Mouse (Mus musculus) spleen, embryonic (tissue): ENCODE measurements at regions not wholly inside any gene's neighbourhood (a gene's known extent, or its start where the extent isn't known, plus 50 kb on each side); places are given as distances from the start of the nearest gene placed in this dataset.

Source experiments
- CTCF ChIA-PET: fragments of 350-600 bp; sonication (Branson Sonifier 250); formaldehyde crosslinking; loops from one replicate; lab custom pipeline; 2022; lab: Charles Lee

DNA sequence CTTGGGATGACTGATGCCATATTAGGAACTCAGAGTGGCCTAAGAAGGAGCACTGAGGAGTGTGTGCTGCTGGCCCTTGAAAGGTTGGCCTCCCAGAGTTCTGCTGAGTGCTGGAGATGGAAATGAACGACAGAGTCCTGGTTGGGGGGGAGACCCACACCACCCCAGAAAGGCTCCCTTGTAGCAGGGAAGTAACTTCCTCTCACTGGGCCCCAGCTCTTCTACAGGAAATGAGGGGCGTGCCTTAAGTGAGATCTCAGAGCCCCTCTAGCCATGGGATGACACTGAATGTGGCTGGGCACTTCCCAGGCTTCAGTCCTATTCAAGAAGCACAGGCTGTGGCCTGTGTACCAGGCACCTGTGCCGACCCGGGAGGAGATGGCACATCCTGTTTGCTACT lies 232.0 kb downstream of the Rplp1 start:
- CTCF ChIA-PET: interaction anchor here (0.6 to 0.8 kb wide), 2 partner anchors 26 to 308 kb away, joined by 5 to 15 read pairs; no protein-coding TSS in a partner anchor

DNA sequence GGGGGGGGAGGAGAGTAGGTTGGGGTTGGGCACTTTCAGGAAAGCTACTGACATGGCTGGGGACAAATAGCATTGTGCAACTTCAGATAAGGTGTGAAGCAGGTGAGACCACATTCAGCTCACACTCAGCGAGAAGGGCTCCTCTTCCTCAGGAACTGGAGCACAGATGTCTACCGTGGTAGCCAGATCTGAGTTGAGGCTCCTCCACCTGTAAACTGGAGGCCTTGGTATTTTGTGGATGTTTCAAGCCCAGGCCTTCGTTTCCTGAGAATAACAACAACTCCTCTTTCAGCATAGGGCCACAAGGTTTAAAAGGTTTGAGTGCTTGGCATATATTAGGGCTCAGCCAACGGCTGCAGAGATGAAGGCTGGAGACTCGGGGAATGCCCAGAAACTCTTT lies 232.9 kb downstream of the Rplp1 start:
- CTCF ChIA-PET: interaction anchor here (0.6 kb wide), 1 partner anchor 314 kb away, joined by 3 read pairs; no protein-coding TSS in a partner anchor

- CTCF ChIA-PET: interaction anchor here (0.6 kb wide), 1 partner anchor 313 kb away, joined by 3 read pairs; no protein-coding TSS in a partner anchor
These were observed 233.4 kb downstream of the Rplp1 start for GRCm38 (mm10) chr9:61680911-61681311.

GRCm38 (mm10) chr9:61679686-61680085 lies 234.7 kb downstream of the Rplp1 start:
- CTCF ChIA-PET: interaction anchor here (0.7 kb wide), 2 partner anchors 17 to 505 kb away, joined by 3 to 6 read pairs; no protein-coding TSS in a partner anchor

DNA sequence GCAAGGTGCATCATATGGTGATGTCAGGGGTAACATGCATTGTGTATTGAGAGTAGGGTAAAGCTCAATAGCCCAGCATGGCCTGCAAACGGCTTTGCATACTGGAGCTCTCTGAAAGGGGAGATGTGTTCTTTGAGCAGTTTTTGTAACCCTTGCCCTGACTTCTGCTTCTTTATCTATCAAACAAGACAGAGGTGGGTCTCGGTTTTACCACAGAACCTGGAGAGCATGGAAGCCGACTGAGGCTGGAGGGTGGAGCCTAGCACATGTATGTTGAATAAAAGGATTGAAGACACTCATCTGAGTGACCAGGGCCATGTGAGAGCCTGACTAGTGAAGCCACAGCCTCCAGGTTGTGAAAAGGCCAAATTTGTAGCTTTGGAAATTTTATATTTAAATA lies 236.7 kb downstream of the Rplp1 start:
- CTCF ChIA-PET: interaction anchor here (0.8 to 1.2 kb wide), 2 partner anchors 9 to 17 kb away, joined by 4 to 7 read pairs; no protein-coding TSS in a partner anchor

DNA sequence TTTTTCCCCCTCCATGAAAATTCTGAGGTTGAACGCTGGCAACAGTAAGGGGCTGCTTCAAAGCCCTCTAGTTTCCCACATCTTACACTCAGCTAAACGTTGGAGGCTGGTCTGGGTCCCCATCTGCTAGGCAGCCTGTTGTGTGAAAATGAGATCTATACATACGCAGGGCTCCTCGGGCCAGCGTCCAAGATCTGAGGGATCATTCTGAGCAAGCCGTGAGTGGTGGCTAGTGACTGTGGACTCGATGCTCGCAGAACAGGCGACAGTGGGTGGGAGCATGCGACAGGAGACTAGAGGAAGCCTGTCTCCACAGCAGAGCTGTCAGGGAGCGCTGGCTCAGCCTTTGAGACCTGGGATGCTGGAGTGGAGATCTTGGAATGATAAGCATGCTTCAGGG lies 237.3 kb downstream of the Rplp1 start:
- CTCF ChIA-PET: interaction anchor here (0.8 kb wide), 1 partner anchor 17 kb away, joined by 7 read pairs; no protein-coding TSS in a partner anchor

- CTCF ChIA-PET: no interaction called here
These were observed 239.0 kb downstream of the Rplp1 start for GRCm38 (mm10) chr9:61675366-61675765.

DNA sequence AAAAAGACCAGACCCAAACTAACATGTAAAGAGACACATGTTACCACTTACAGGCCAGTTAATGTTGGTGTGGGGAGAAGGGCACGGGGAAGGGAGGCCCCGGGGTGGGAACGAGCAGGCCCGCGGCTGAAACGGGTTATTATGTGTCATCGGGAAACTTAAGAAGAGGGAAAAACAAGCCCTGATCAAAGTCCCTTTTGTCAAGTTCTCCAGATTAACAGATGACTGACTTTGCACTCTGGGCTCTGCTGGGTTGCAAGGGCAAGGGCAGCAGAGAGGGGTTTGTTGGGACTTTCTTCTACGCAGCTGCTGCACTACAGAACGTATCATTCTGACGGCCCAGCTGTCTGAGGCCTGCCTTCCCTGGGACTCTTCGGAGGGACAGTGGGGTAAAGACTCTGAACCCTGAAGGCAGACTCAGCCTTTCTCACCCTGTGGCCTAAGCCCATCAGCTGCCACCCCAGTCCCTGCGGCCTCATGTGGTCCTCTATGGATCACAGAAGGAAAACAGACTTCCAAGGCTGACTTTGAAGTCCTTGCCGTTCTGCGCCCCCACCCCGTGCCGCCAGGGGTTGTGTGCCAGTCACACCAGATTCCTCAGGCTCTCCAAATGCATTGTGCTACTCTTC lies 240.7 kb downstream of the Rplp1 start:
- CTCF ChIA-PET: interaction anchor here (0.6 kb wide), 1 partner anchor 42 kb away, joined by 14 read pairs; no protein-coding TSS in a partner anchor

GRCm38 (mm10) chr9:61670986-61671385 lies 243.4 kb downstream of the Rplp1 start:
- CTCF ChIA-PET: interaction anchor here (0.8 kb wide), 1 partner anchor 16 kb away, joined by 4 read pairs; no protein-coding TSS in a partner anchor

GRCm38 (mm10) chr9:61669729-61670520 lies 244.4 kb downstream of the Rplp1 start:
- CTCF ChIA-PET: interaction anchor here (0.6 kb wide), 1 partner anchor 8 kb away, joined by 10 read pairs; no protein-coding TSS in a partner anchor

- CTCF ChIA-PET: interaction anchor here (1.6 to 1.7 kb wide), 2 partner anchors 10 to 18 kb away, joined by 4 read pairs; no protein-coding TSS in a partner anchor
These were observed 245.6 kb downstream of the Rplp1 start for GRCm38 (mm10) chr9:61668723-61669122.

- CTCF ChIA-PET: interaction anchor here (0.7 to 1.7 kb wide), 5 partner anchors 10 to 316 kb away, joined by 4 to 6 read pairs (median 4); no protein-coding TSS in a partner anchor
These were observed 246.1 kb downstream of the Rplp1 start for GRCm38 (mm10) chr9:61668157-61668697.

GRCm38 (mm10) chr9:61667453-61668074 lies 246.8 kb downstream of the Rplp1 start:
- CTCF ChIA-PET: interaction anchor here (0.7 to 1.7 kb wide), 5 partner anchors 11 to 316 kb away, joined by 4 to 6 read pairs (median 4); no protein-coding TSS in a partner anchor

DNA sequence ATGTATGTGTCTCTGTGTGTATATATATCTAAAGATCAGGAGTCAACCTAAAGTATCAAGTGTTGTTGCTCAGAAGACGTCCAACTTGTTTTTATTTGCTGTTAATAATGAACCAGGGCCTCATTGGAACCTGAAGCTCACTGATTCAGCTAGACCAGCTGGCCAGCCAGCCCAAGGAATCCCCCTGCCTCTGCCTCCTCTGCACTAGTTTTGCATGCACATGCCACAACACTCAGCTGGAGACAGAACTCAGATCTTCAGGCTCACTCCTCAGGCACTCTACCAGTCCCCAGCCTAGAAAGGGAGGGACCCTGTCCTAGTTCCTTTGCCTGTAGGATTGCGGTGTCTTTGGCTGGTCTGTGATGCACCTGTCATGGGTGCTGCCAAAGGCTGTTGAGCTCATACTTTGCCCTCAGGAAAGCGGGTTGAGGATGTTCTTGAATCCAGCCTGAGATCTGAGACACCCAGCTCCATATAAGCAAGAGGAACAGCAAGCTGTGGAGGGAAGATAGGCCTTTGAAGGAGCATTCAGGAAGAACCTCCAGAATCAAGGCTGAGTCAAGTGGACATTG lies 247.5 kb downstream of the Rplp1 start:
- CTCF ChIA-PET: interaction anchor here (1.6 kb wide), 1 partner anchor 19 kb away, joined by 4 read pairs; no protein-coding TSS in a partner anchor

GRCm38 (mm10) chr9:61666118-61666517 lies 248.2 kb downstream of the Rplp1 start:
- CTCF ChIA-PET: interaction anchor here (0.6 kb wide), 1 partner anchor 32 kb away, joined by 13 read pairs; no protein-coding TSS in a partner anchor

DNA sequence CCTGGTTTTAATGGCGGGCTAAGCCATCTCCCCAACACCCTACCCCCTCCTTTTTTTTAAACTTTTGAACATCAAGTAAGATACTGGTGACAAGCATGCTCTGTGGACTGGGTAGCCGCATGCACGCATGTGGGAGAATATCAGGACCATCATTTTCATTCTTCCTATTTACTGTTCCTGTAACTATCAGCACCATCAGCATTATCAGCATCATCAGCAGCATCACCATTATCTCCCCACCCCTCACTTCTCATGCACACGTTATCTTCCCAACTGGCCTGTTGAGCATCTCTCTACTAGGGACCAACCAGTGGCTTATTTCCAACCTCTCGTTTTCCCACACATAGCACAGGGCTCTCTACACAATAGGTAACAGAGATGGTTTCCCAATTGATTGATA lies 249.1 kb downstream of the Rplp1 start:
- CTCF ChIA-PET: no interaction called here

DNA sequence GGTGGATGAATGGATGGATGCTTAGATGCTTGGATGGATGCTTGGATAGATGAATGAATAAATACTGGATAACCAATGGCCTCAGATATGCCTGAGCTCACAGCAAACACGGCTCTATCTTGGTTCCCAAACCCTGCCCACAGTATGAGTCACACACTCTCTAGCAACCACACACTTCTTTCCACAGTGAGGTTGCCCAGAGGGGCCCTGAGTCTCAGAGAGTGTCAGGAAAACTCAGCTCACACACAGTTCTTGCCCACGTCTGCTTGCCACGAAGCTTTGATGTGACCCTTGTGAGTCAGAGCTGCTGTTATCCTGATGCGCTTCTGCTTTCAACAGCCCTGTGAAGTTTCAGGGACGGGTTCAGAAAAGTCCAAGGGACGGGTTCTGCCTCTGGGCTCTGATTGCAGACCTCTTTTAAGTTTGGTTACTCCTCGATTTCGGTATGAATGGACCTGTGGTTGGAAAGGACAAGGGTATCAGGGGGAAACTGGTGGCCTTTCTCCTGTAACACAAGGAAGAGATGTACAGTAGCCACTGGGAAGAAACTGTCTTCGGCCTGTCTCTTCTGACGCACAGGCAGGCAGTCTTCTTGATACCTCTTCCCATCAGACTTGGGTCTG lies 250.2 kb downstream of the Rplp1 start:
- CTCF ChIA-PET: interaction anchor here (0.5 kb wide), 1 partner anchor 317 kb away, joined by 3 read pairs; no protein-coding TSS in a partner anchor

DNA sequence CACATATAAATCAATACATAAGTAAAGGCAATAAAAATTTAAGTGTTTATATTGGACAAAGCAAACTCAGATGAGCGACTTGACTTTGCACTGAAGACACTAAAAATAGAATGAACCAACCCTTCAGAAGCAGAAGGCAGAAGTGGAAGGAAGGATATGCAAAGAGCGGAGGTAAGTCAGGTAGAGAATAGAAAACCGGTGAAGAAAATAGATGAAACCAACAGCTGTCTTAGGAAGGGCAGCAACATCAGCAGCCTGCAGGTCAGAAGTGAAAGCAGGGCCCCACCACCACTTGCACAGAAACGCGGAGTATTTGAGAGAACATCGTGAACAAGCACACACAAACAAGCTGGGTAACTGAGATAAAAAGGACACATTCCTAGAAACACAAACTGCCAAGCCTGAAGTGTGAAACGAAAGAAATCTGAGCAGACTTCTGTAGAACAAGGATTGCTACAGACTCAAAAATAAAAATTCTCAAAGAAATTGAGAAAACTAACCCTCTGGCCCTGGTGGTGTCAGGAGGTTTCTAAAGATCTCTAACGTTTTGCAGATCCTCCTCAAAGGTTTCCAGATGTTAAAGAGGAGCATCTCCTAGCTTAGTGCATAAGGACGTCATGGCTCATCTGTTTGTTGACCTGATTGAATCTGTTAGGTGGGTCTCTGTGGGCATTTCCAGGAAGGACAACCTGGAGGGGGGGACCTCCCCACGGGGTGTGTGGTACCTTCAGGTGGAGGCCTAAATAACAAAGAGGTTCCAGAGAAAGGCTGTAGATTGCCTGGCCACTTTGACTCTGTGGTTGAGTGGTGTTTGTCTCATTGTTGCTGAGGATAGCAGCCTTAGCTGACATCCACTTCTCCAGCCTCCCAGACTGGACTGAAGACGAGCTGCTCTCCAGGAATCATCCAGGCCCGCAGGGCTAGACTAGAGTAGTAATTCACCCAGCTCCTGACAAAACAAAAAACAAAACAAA lies 252.0 kb downstream of the Rplp1 start:
- CTCF ChIA-PET: interaction anchor here (0.5 to 1.1 kb wide), 2 partner anchors 17 kb away, joined by 3 to 6 read pairs; no protein-coding TSS in a partner anchor

GRCm38 (mm10) chr9:61660191-61660590 lies 254.2 kb downstream of the Rplp1 start:
- CTCF ChIA-PET: interaction anchor here (0.5 kb wide), 1 partner anchor 17 kb away, joined by 7 read pairs; no protein-coding TSS in a partner anchor
